Mouse (Mus musculus): ENCODE results near the gene Abcb1b.
"Not testable (repeated sequence)": the region's sequence is repeated elsewhere in the genome, so short reads cannot be mapped to it uniquely, and the experiment has no call there.

Abcb1b gene

GRCm38 (mm10) chr5:8863580-8864337 is 65.8 kb downstream of the Abcb1b start:
- DNase-seq (ENCODE audit: low read depth) = peak; percentile 47

GRCm38 (mm10) chr5:8865630-8866029 is 67.7 kb downstream of the Abcb1b start:
- DNase-seq (ENCODE audit: low read depth) = not testable (repeated sequence)

GRCm38 (mm10) chr5:8866366-8866765 is 68.4 kb downstream of the Abcb1b start:
- no peak for DNase-seq (ENCODE audit: low read depth)

GRCm38 (mm10) chr5:8868019-8868418 is 70.1 kb downstream of the Abcb1b start:
- DNase-seq (ENCODE audit: low read depth) = peak; percentile 31

GRCm38 (mm10) chr5:8872979-8873915 is 75.3 kb downstream of the Abcb1b start:
- no peak for DNase-seq (ENCODE audit: low read depth)

GRCm38 (mm10) chr5:8877086-8877485 is 79.1 kb downstream of the Abcb1b start:
- DNase-seq (ENCODE audit: low read depth) = no peak

- no peak for DNase-seq (ENCODE audit: low read depth)
Measured at GRCm38 (mm10) chr5:8877800-8878199, 79.9 kb downstream of the Abcb1b start.

GRCm38 (mm10) chr5:8885837-8886236 is 87.9 kb downstream of the Abcb1b start:
- no peak for DNase-seq (ENCODE audit: low read depth)

GRCm38 (mm10) chr5:8893300-8894103 is 95.6 kb downstream of the Abcb1b start, which contains the start of gene Abcb4:
Abcb4 (plus strand) TSS chr5:8893717.
- peak; percentile 76 for DNase-seq (ENCODE audit: low read depth)

GRCm38 (mm10) chr5:8894104-8894425 is 96.1 kb downstream of the Abcb1b start:
- peak; percentile 55 for DNase-seq (ENCODE audit: low read depth)

- no peak for DNase-seq (ENCODE audit: low read depth)
Measured at GRCm38 (mm10) chr5:8894641-8895490, 96.9 kb downstream of the Abcb1b start.

GRCm38 (mm10) chr5:8896198-8896597 is 98.3 kb downstream of the Abcb1b start:
- DNase-seq (ENCODE audit: low read depth) = no peak

GRCm38 (mm10) chr5:8898246-8898645 is 100.3 kb downstream of the Abcb1b start:
- no peak for DNase-seq (ENCODE audit: low read depth)

- DNase-seq (ENCODE audit: low read depth) = no peak
Measured at GRCm38 (mm10) chr5:8901001-8901400, 103.1 kb downstream of the Abcb1b start.

GRCm38 (mm10) chr5:8902141-8902817 is 104.3 kb downstream of the Abcb1b start:
- DNase-seq (ENCODE audit: low read depth) = no peak

- DNase-seq (ENCODE audit: low read depth) = no peak
Measured at GRCm38 (mm10) chr5:8904539-8904938, 106.6 kb downstream of the Abcb1b start.

- peak; percentile 59 for DNase-seq (ENCODE audit: low read depth)
Measured at GRCm38 (mm10) chr5:8911567-8912198, 113.7 kb downstream of the Abcb1b start.

Data from naive thymus-derived CD4-positive, alpha-beta T cell, adult 2 months (primary cell).